Mouse (Mus musculus) CH12.LX (cell line): Measurements from ENCODE around the gene Gm45799. TPM values are rescaled to one million over a fixed set of nuclear protein-coding genes. Genes with fewer than 3 reads are reported as not detected.

Experiments
- DNase-seq: peaks from one replicate; pipeline ENCODE4 v3.0.0-alpha.2; 2013; ENCODE audit errors: extremely low read depth
- H3K27ac ChIP-seq: 2 replicates; pipeline ENCODE4 v1.5.1; 2012; ENCODE audit warnings: low read depth, mild to moderate bottlenecking, control low read depth, moderate library complexity; ENCODE audit not compliant: insufficient read depth
- H3K27me3 ChIP-seq: replicated peaks from 2 replicates; pipeline ENCODE3; 2012; ENCODE audit warnings: inconsistent platforms
- H3K36me3 ChIP-seq, 2 experiments: replicated peaks in 1 of 2; 2 replicates each; pipeline versions ENCODE3 to v1.6.1; 2012; ENCODE audit warnings: inconsistent platforms in 1 of 2, low read length in 1 of 2, mild to moderate bottlenecking in 1 of 2, mixed read lengths in 1 of 2, moderate library complexity in 1 of 2; ENCODE audit not compliant: control insufficient read depth in 1 of 2, insufficient read depth in 1 of 2
- H3K4me1 ChIP-seq, 2 experiments: 2 replicates each; pipeline ENCODE4 v1.6.1; 2012; ENCODE audit warnings: inconsistent platforms in 1 of 2, moderate library complexity in 1 of 2; ENCODE audit not compliant: insufficient read depth in 2 of 2, control insufficient read depth in 1 of 2
- H3K4me2 ChIP-seq: 2 replicates; pipeline ENCODE4 v1.6.1; 2012; ENCODE audit warnings: low read depth, mild to moderate bottlenecking, control low read depth; ENCODE audit not compliant: poor library complexity, insufficient read depth, severe bottlenecking
- H3K4me3 ChIP-seq, 3 experiments: fragments of 150-350 bp in 1 of 3; sonication (generic) in 1 of 3; replicated peaks in 1 of 3; 2 replicates each; pipeline versions ENCODE3 to v1.5.1; 2011 to 2012; ENCODE audit warnings: low read depth in 2 of 3, low read length in 2 of 3, mild to moderate bottlenecking in 2 of 3, moderate library complexity in 2 of 3, control low read depth in 1 of 3, improper control_type of control experiment in 1 of 3, inconsistent platforms in 1 of 3, mixed read lengths in 1 of 3; ENCODE audit not compliant: poor library complexity in 1 of 3
- H3K79me2 ChIP-seq: replicated peaks from 2 replicates; pipeline ENCODE4 v1.6.1; 2012; ENCODE audit warnings: mild to moderate bottlenecking, moderate library complexity; ENCODE audit not compliant: control insufficient read depth, poor library complexity, insufficient read depth, severe bottlenecking; ENCODE audit errors: extremely low read depth
- H3K9ac ChIP-seq: 2 replicates; pipeline ENCODE4 v1.6.1; 2012; ENCODE audit warnings: low read depth, mild to moderate bottlenecking, control low read depth, moderate library complexity; ENCODE audit not compliant: insufficient read depth
- H3K9me3 ChIP-seq: replicated peaks from 2 replicates; pipeline ENCODE3; 2012; ENCODE audit warnings: low read length, inconsistent platforms, mixed read lengths
- CHD1 ChIP-seq: IDR thresholded peaks from 2 replicates; pipeline ENCODE4 v1.6.1; 2012; ENCODE audit warnings: low read depth, low read length, improper control_type of control experiment, inconsistent platforms
- ETS1 ChIP-seq: conservative IDR thresholded peaks from 2 replicates; pipeline ENCODE4 v1.6.1; 2012; ENCODE audit warnings: low read depth, mild to moderate bottlenecking, inconsistent platforms, low read length, improper control_type of control experiment, moderate library complexity
- HCFC1 ChIP-seq: IDR thresholded peaks from 2 replicates; pipeline ENCODE4 v1.6.1; 2012; ENCODE audit warnings: low read depth, mild to moderate bottlenecking, inconsistent platforms, low read length, improper control_type of control experiment
- IRF4 ChIP-seq: IDR thresholded peaks from 2 replicates; pipeline ENCODE4 v1.6.1; 2014; ENCODE audit warnings: low read depth, mild to moderate bottlenecking, inconsistent platforms, low read length, improper control_type of control experiment
- JUND ChIP-seq: conservative IDR thresholded peaks from 2 replicates; pipeline ENCODE4 v1.6.1; 2011; ENCODE audit warnings: low read depth, low read length, improper control_type of control experiment
- MAFK ChIP-seq: IDR thresholded peaks from 2 replicates; pipeline ENCODE4 v1.6.1; 2011; ENCODE audit warnings: low read length, improper control_type of control experiment; ENCODE audit not compliant: insufficient replicate concordance
- MAX ChIP-seq: IDR thresholded peaks from 2 replicates; pipeline ENCODE4 v1.6.1; 2011; ENCODE audit warnings: low read length, improper control_type of control experiment
- MAZ ChIP-seq: IDR thresholded peaks from 2 replicates; pipeline ENCODE4 v1.6.1; 2012; ENCODE audit warnings: low read depth, mild to moderate bottlenecking, inconsistent platforms, low read length, improper control_type of control experiment, moderate library complexity
- MEF2A ChIP-seq: IDR thresholded peaks from 2 replicates; pipeline ENCODE4 v1.6.1; 2014; ENCODE audit warnings: low read depth, mild to moderate bottlenecking, inconsistent platforms, low read length, improper control_type of control experiment, borderline replicate concordance
- MYC ChIP-seq: IDR thresholded peaks from 2 replicates; pipeline ENCODE4 v1.6.1; 2011; ENCODE audit warnings: low read depth, mild to moderate bottlenecking, improper control_type of control experiment, low read length
- NELFE ChIP-seq: IDR thresholded peaks from 2 replicates; pipeline ENCODE4 v1.6.1; 2011; ENCODE audit warnings: low read depth, low read length, improper control_type of control experiment
- PAX5 ChIP-seq: IDR thresholded peaks from 2 replicates; pipeline ENCODE4 v1.6.1; 2012; ENCODE audit warnings: low read length, inconsistent platforms, mixed read lengths
- POLR2AphosphoS2 ChIP-seq: IDR thresholded peaks from 2 replicates; pipeline ENCODE4 v1.6.1; 2011; ENCODE audit warnings: low read depth, low read length, improper control_type of control experiment
- RCOR1 ChIP-seq: conservative IDR thresholded peaks from 2 replicates; pipeline ENCODE4 v1.6.1; 2012; ENCODE audit warnings: low read depth, mild to moderate bottlenecking, inconsistent platforms, low read length, improper control_type of control experiment
- SIN3A ChIP-seq: IDR thresholded peaks from 2 replicates; pipeline ENCODE4 v1.6.1; 2012; ENCODE audit warnings: low read length, improper control_type of control experiment, inconsistent platforms
- TBP ChIP-seq: conservative IDR thresholded peaks from 2 replicates; pipeline ENCODE4 v1.6.1; 2011; ENCODE audit warnings: low read depth, low read length, improper control_type of control experiment
- TCF12 ChIP-seq: IDR thresholded peaks from 2 replicates; pipeline ENCODE4 v1.6.1; 2014; ENCODE audit warnings: low read depth, mild to moderate bottlenecking, inconsistent platforms, low read length, improper control_type of control experiment
- USF1 ChIP-seq: IDR thresholded peaks from 2 replicates; pipeline ENCODE4 v1.6.1; 2014; ENCODE audit warnings: low read depth, mild to moderate bottlenecking, inconsistent platforms, low read length, improper control_type of control experiment
- USF2 ChIP-seq: conservative IDR thresholded peaks from 2 replicates; pipeline ENCODE4 v1.6.1; 2011; ENCODE audit warnings: low read depth, low read length, improper control_type of control experiment
- ZKSCAN1 ChIP-seq: IDR thresholded peaks from 2 replicates; pipeline ENCODE4 v1.6.1; 2012; ENCODE audit warnings: low read depth, inconsistent platforms, low read length, improper control_type of control experiment, borderline replicate concordance
- ZMIZ1 ChIP-seq: IDR thresholded peaks from 2 replicates; pipeline ENCODE4 v1.6.1; 2012; ENCODE audit warnings: low read depth, mild to moderate bottlenecking, inconsistent platforms, low read length, improper control_type of control experiment
- ZNF384 ChIP-seq: IDR thresholded peaks from 2 replicates; pipeline ENCODE4 v1.6.1; 2012; ENCODE audit warnings: low read depth, low read length, improper control_type of control experiment, inconsistent platforms
- dilution Hi-C: fragments of 300-500 bp; cut with MboI; formaldehyde crosslinking; loops from 2 replicates; pipeline ENCODE4 v1.14.3; 2020; ENCODE audit warnings: low sequenced_read_pairs; ENCODE audit not compliant: extremely low pct_unique_long_range_greater_than_20kb, extremely low pct_ligation_motif_present
- in situ Hi-C: fragments of 300-500 bp; cut with MboI; formaldehyde crosslinking; loops from 3 replicates; pipeline ENCODE4 v1.14.3; 2019; ENCODE audit warnings: low sequenced_read_pairs, low pct_ligation_motif_present, low pct_unique_long_range_greater_than_20kb, mixed read lengths
- polyA plus RNA-seq: library from polyadenylated mRNA; unstranded; fragments of >175 nt; gene quantifications from 2 replicates; pipeline ENCODE4 v1.2.1, GENCODE M21; 2012; ENCODE audit warnings: low read depth; ENCODE audit not compliant: insufficient read length
- total RNA-seq, 2 experiments: library from RNA; depleted of rRNA; stranded (reverse); fragments of 300-350 nt in 1 of 2; fragments of >200 nt in 1 of 2; gene quantifications; 2 replicates each; pipeline ENCODE4 v1.2.3; 2012 to 2014

The Gm45799 gene
- total and polyA plus RNA-seq, 3 experiments, result 51.6 to 54.4 (median 54.0) TPM

DNA sequence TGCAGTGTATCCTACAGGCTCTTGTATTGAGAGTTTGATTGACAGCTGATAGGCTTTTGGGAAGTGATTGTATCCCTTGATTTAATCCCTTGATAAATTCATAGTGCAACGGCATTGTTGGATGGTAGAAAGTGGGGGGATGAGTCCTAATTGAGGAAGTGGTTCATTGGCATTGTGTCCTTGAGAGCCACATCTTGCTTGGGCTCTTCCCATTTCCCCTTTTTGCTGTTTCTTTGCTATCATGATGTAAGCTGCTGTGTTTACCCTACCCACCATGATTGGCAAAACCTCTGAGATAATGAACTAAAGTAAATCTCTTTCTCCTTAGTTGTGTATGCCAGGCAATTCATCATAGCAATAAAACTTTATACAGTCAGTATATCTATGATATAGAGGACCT lies 50.5 kb downstream of the Gm45799 start:
- Histone ChIP-seq H3K79me2 (no peaks in the 10 kb centered on the region), H3K4me2 (no peak overlapping the region), H3K9me3 (no peaks in the 10 kb centered on the region), H3K27ac (no peak overlapping the region), H3K36me3 (no peaks in the 10 kb centered on the region), H3K4me3 (no peak overlapping the region), H3K9ac (no peak overlapping the region), H3K4me1 (peaks cover 0 to 8% of the 10 kb centered on the region in 2 experiments; a peak in 2 of 4 replicates), H3K27me3 (no peaks in the 10 kb centered on the region)
- dilution Hi-C loops, result no loop called here
- no peak for TF ChIP-seq TCF12
- no peak for TF ChIP-seq ZMIZ1
- TF ChIP-seq USF2, result no peak
- 0 out of 2 replicates have a peak, but pooled peaks have one; percentile 13 for TF ChIP-seq IRF4
- no peak for TF ChIP-seq MAX
- TF ChIP-seq MEF2A, result no peak
- no peak for TF ChIP-seq HCFC1
- no peak for TF ChIP-seq USF1
- TF ChIP-seq ETS1, result no peak
- peak; percentile 18 for DNase-seq
- in situ Hi-C loops, result no loop called here

DNA sequence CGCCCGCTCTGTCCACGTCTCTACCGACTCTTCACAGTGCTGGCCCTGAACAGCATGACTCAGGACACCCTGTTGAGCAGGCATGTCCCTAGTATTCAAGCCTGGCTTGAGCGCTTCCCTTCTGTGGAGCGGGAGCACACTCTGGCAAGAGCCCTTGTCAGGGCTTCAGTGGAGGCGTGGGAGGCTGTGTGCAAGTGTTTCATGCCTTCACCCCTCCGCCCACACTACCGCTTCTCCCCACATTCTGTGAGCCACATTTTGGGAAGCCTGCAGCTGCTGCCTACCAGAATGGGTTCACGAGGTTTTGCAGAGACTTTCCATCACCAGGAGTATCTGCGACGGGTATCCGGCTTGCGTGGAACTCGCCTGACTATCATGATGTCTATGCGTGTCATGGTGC lies 62.8 kb downstream of the Gm45799 start:
- Histone ChIP-seq H3K79me2 (no peaks in the 10 kb centered on the region), H3K27ac (no peak overlapping the region), H3K9ac (no peak overlapping the region), H3K4me2 (no peak overlapping the region), H3K27me3 (no peaks in the 10 kb centered on the region), H3K4me1 (no peaks in the 10 kb centered on the region), H3K36me3 (no peaks in the 10 kb centered on the region), H3K9me3 (no peaks in the 10 kb centered on the region), H3K4me3 (no peak overlapping the region)
- no peak for DNase-seq
- TF ChIP-seq CHD1, result no peak
- no peak for TF ChIP-seq JUND
- no peak for TF ChIP-seq MAX
- no peak for TF ChIP-seq ZNF384
- no peak for TF ChIP-seq MAZ
- TF ChIP-seq POLR2AphosphoS2, result no peak
- TF ChIP-seq MAFK, result no peak
- TF ChIP-seq SIN3A, result no peak
- TF ChIP-seq PAX5, result no peak
- no peak for TF ChIP-seq RCOR1
- TF ChIP-seq USF1, result no peak
- TF ChIP-seq ZKSCAN1, result no peak
- no peak for TF ChIP-seq HCFC1
- no peak for TF ChIP-seq MYC
- no peak for TF ChIP-seq NELFE
- TF ChIP-seq TBP, result no peak
- in situ Hi-C loops (no loop called here), dilution Hi-C loops (no loop called here)
